Mouse (Mus musculus) small intestine, adult 2 months (tissue): ENCODE results near the gene Ppp1r16b.

Experiments
- CTCF ChIP-seq: fragments of 200-500 bp; IDR thresholded peaks from 2 replicates; pipeline ENCODE4 v1.5.1; 2012; ENCODE audit warnings: low read depth, mild to moderate bottlenecking, control low read depth, inconsistent platforms, low read length, moderate library complexity, mixed read lengths; ENCODE audit not compliant: insufficient replicate concordance, insufficient read length; ENCODE audit errors: extremely low read depth
- POLR2A ChIP-seq: fragments of 200-500 bp; IDR thresholded peaks from 2 replicates; pipeline ENCODE4 v1.6.1; 2012; ENCODE audit warnings: low read depth, mild to moderate bottlenecking, control low read depth, inconsistent platforms, low read length, moderate library complexity

GRCm38 (mm10) chr2:158628858-158629257 lies 36.3 kb upstream of the Ppp1r16b start:
- TF ChIP-seq CTCF (no peak), POLR2A (no peak)
